Mouse (Mus musculus): ENCODE results near the gene Sik2.

The Sik2 gene

GRCm38 (mm10) chr9:50955176-50955575 lies 53.7 kb downstream of the Sik2 start:
- no peak for TF ChIP-seq GATA4 (IDR thresholded peaks at IDR 0.05; ENCODE audit: insufficient replicate concordance, low read length)

GRCm38 (mm10) chr9:50948097-50948823 lies 60.6 kb downstream of the Sik2 start:
- TF ChIP-seq GATA4 (IDR thresholded peaks at IDR 0.05; ENCODE audit: insufficient replicate concordance, low read length), result no peak

GRCm38 (mm10) chr9:50946338-50946737 lies 62.5 kb downstream of the Sik2 start:
- TF ChIP-seq GATA4 (IDR thresholded peaks at IDR 0.05; ENCODE audit: insufficient replicate concordance, low read length), result no peak

GRCm38 (mm10) chr9:50944826-50945225 lies 64.0 kb downstream of the Sik2 start:
- TF ChIP-seq GATA4 (IDR thresholded peaks at IDR 0.05; ENCODE audit: insufficient replicate concordance, low read length), result no peak

GRCm38 (mm10) chr9:50942711-50943110 lies 66.2 kb downstream of the Sik2 start:
- no peak for TF ChIP-seq GATA4 (IDR thresholded peaks at IDR 0.05; ENCODE audit: insufficient replicate concordance, low read length)

- TF ChIP-seq GATA4 (IDR thresholded peaks at IDR 0.05; ENCODE audit: insufficient replicate concordance, low read length), result no peak
These were observed 67.0 kb downstream of the Sik2 start for GRCm38 (mm10) chr9:50941804-50942401.

GRCm38 (mm10) chr9:50929986-50930385 lies 78.9 kb downstream of the Sik2 start:
- no peak for TF ChIP-seq GATA4 (IDR thresholded peaks at IDR 0.05; ENCODE audit: insufficient replicate concordance, low read length)

- no peak for TF ChIP-seq GATA4 (IDR thresholded peaks at IDR 0.05; ENCODE audit: insufficient replicate concordance, low read length)
These were observed 83.1 kb downstream of the Sik2 start for GRCm38 (mm10) chr9:50925801-50926200.

- no peak for TF ChIP-seq GATA4 (IDR thresholded peaks at IDR 0.05; ENCODE audit: insufficient replicate concordance, low read length)
These were observed 84.4 kb downstream of the Sik2 start for GRCm38 (mm10) chr9:50924454-50924853.

GRCm38 (mm10) chr9:50922363-50923153 lies 86.3 kb downstream of the Sik2 start:
- no peak for TF ChIP-seq GATA4 (IDR thresholded peaks at IDR 0.05; ENCODE audit: insufficient replicate concordance, low read length)

GRCm38 (mm10) chr9:50920933-50921895 lies 87.7 kb downstream of the Sik2 start:
- no peak for TF ChIP-seq GATA4 (IDR thresholded peaks at IDR 0.05; ENCODE audit: insufficient replicate concordance, low read length)

- no peak for TF ChIP-seq GATA4 (IDR thresholded peaks at IDR 0.05; ENCODE audit: insufficient replicate concordance, low read length)
These were observed 89.3 kb downstream of the Sik2 start for GRCm38 (mm10) chr9:50919554-50919953.

- no peak for TF ChIP-seq GATA4 (IDR thresholded peaks at IDR 0.05; ENCODE audit: insufficient replicate concordance, low read length)
These were observed 90.7 kb downstream of the Sik2 start for GRCm38 (mm10) chr9:50918131-50918530.

GRCm38 (mm10) chr9:50911861-50912515 lies 96.9 kb downstream of the Sik2 start:
- TF ChIP-seq GATA4 (IDR thresholded peaks at IDR 0.05; ENCODE audit: insufficient replicate concordance, low read length), result no peak
